Mouse (Mus musculus) heart, adult 2 months (tissue): Measurements from ENCODE around the gene Klk4. TPM values are rescaled to one million over a fixed set of nuclear protein-coding genes. Genes with fewer than 3 reads are reported as not detected.

ENCODE experiments used
- DNase-seq, 2 experiments: peaks; one replicate each; pipeline ENCODE4 v3.0.0; 2021
- H3K27ac ChIP-seq: fragments of 200-600 bp; 2 replicates; pipeline ENCODE4 v1.8.1; 2022
- H3K27me3 ChIP-seq: fragments of 200-500 bp; 2 replicates; pipeline ENCODE4 v1.6.1; 2012; ENCODE audit warnings: mild to moderate bottlenecking, low read length, inconsistent platforms, mixed read lengths; ENCODE audit not compliant: control insufficient read depth, insufficient read depth
- H3K36me3 ChIP-seq: fragments of 200-500 bp; 2 replicates; pipeline ENCODE4 v1.6.1; 2012; ENCODE audit warnings: low read length, inconsistent platforms; ENCODE audit not compliant: control insufficient read depth, insufficient read depth
- H3K4me1 ChIP-seq: fragments of 200-500 bp; 2 replicates; pipeline ENCODE4 v1.6.1; 2011; ENCODE audit warnings: low read length; ENCODE audit not compliant: control insufficient read depth, insufficient read depth
- H3K4me3 ChIP-seq: fragments of 200-600 bp; 2 replicates; pipeline ENCODE4 v1.8.1; 2022
- H3K79me2 ChIP-seq: fragments of 200-500 bp; replicated peaks from 2 replicates; pipeline ENCODE4 v1.6.1; 2012; ENCODE audit warnings: mild to moderate bottlenecking, inconsistent platforms, low read length, moderate library complexity, mixed read lengths; ENCODE audit not compliant: control insufficient read depth, insufficient read depth
- H3K9ac ChIP-seq: fragments of 200-500 bp; 2 replicates; pipeline ENCODE4 v1.6.1; 2012; ENCODE audit warnings: low read depth, mild to moderate bottlenecking, control low read depth, inconsistent platforms, low read length, mixed read lengths
- CTCF ChIP-seq: fragments of 200-600 bp; IDR thresholded peaks from 2 replicates; pipeline ENCODE4 v1.8.1; 2022; ENCODE audit warnings: antibody characterized with exemption, mild to moderate bottlenecking, moderate library complexity
- EP300 ChIP-seq: fragments of 200-500 bp; IDR thresholded peaks from 2 replicates; pipeline ENCODE4 v1.6.1; 2011; ENCODE audit warnings: low read depth, low read length, control low read depth; ENCODE audit not compliant: insufficient read depth
- POLR2A ChIP-seq: fragments of 200-500 bp; IDR thresholded peaks from 2 replicates; pipeline ENCODE4 v1.6.1; 2011; ENCODE audit warnings: mild to moderate bottlenecking, low read depth, low read length, control low read depth; ENCODE audit not compliant: insufficient read depth
- WGBS: fragments of 180-500 bp; shearing (Covaris S2); methylation state at CpG from one replicate; pipeline ENCODE4 v1.1.7; 2018; 5-methylcytosine and 5-hydroxymethylcytosine counted together
- intact Hi-C: fragments of 180-260 bp; cut with DNase I; formaldehyde crosslinking; loops from one replicate; pipeline ENCODE4 v1.15.1; 2025
- long read RNA-seq: library from polyadenylated mRNA; stranded (forward); transcript quantifications from one replicate; pipeline ENCODE4 v2.0.0, GENCODE M21; 2021
- polyA plus RNA-seq: library from polyadenylated mRNA; depleted of rRNA; stranded (reverse); fragments of >200 nt; gene quantifications from 2 replicates; pipeline ENCODE4 v1.2.3, GENCODE M21; 2012; rRNA removed
- total RNA-seq, 2 experiments: library from RNA; stranded (reverse); gene quantifications; 2 replicates each; pipeline ENCODE4 v1.2.3; 2021

Gene Klk4
- not detected for total RNA-seq
- not detected in 2 replicates for polyA plus RNA-seq
- long read RNA-seq = 0 reads

DNA sequence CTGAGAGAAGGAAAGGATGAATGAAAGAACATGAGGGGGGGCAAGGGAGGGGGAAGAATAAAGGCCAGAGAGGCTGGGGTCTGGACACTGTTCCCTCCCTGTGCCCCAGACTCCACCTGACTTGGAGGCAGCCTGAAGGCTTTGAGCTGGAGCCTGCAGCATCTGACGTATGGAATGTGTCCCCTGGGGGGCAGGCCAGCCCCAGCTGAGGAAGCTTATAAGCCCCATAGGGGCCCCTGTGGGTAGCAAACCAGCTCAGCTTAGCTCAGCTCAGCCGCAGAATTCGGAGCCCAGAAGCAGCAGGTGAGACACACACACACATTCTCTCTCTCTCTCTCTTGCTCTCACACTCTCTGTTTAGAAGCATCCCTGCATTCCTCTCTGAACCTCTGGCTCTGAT lies at the start of gene Klk4:
Gene Klk4 (plus strand): TSS at position 249 of the 400 bp plus-strand sequence.
- Histone ChIP-seq H3K27ac (no peak within 1 kb of the TSS), H3K4me1 (no peaks in the 10 kb centered on the region), H3K4me3 (no peak within 1 kb of the TSS), H3K9ac (no peak within 1 kb of the TSS), H3K36me3 (no peaks in the 10 kb centered on the region), H3K79me2 (no peaks in the 10 kb centered on the region), H3K27me3 (no peaks in the 10 kb centered on the region)
- no peak for DNase-seq
- 5% methylated on average over 3 of the region's 3 CpGs for WGBS
- intact Hi-C loops = no loop called here
- TF ChIP-seq POLR2A (no peak), CTCF (no peak), EP300 (no peak)

DNA sequence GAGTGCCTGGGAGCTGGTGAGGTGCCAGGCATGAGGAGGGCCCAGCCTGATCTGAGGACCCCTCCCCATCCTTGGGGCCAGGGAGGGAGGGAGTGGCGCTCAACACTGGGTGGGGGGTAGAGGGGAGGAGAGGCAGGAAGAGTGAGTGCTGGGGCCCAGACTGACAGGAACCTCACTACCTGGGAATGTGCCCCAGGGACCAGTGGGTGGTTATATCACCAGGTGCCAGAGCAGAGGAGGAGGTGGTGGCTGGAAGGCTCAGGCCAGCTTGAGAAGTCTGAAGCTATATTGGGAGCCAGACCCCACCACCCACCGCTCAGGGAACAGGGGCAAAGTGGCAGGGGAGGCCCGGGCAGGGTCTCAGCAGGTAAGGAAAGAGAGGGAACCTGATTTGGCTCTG lies 39.3 kb upstream of the Klk4 start, which contains the start of gene Klk5:
Gene Klk5 (plus strand): TSS at position 271 of the 400 bp plus-strand sequence.
- Histone ChIP-seq H3K27ac (no peak within 1 kb of the TSS), H3K27me3 (no peaks in the 10 kb centered on the region), H3K79me2 (no peaks in the 10 kb centered on the region), H3K36me3 (no peaks in the 10 kb centered on the region), H3K4me1 (no peaks in the 10 kb centered on the region), H3K9ac (no peak within 1 kb of the TSS), H3K4me3 (no peak within 1 kb of the TSS)
- TF ChIP-seq CTCF = no peak
- TF ChIP-seq EP300 = no peak
- no peak for TF ChIP-seq POLR2A
- DNase-seq = no peak
- 48% methylated on average over 3 of the region's 3 CpGs for WGBS
- intact Hi-C loops = no loop called here

DNA sequence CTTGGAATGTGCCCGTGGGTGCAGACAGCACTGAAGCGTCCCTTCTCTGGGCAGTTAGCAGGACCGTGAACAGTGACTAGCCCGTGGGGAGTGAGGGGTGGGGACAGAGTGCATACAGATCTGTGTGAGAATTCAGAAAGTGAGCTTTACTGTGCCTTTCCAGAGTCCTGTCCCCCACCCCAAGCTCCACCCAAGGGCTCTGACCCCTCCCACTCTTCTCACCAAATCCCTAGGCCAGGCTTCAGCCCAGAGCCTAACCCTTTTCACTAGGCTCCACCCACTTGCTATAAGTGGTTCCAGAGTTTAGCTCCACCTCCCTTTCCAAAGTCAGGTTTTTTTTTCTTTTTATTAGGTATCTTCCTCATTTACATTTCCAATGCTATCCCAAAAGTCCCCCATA lies 37.2 kb upstream of the Klk4 start:
- 72% methylated on average over 4 of the region's 4 CpGs for WGBS
- H3K4me3 ChIP-seq = no peak overlapping the region
- no peaks in the 10 kb centered on the region for H3K4me1 ChIP-seq
- no peak overlapping the region for H3K9ac ChIP-seq
- H3K27me3 ChIP-seq = no peaks in the 10 kb centered on the region
- intact Hi-C loops = no loop called here
- no peaks in the 10 kb centered on the region for H3K36me3 ChIP-seq
- no peak overlapping the region for H3K27ac ChIP-seq
- TF ChIP-seq POLR2A = no peak
- no peak for TF ChIP-seq EP300
- no peak for TF ChIP-seq CTCF
- no peak for DNase-seq
- no peaks in the 10 kb centered on the region for H3K79me2 ChIP-seq

DNA sequence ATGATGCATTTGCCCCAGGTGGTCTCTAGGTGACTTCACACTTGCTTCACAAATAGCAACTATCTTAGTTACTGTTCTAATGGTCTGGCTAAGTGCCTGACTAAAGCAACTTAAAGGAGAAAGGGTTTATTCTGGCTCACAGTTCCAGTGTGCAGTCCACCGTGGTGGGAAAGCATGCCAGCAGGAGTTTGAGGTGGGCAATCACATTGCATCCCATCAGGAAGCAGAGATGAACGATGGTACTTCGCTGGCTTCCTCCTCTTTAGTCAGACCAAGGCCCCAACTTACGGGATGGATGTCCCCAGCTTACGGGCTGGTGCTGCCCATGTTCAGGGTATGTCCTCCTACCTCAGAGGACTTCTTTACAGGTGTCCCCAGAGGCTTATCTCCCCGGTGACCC lies 29.3 kb upstream of the Klk4 start:
- no peak for TF ChIP-seq CTCF
- no peak for TF ChIP-seq POLR2A
- no peak for TF ChIP-seq EP300
- no peaks in the 10 kb centered on the region for H3K36me3 ChIP-seq
- no peaks in the 10 kb centered on the region for H3K4me1 ChIP-seq
- no peak for DNase-seq
- no peaks in the 10 kb centered on the region for H3K79me2 ChIP-seq
- H3K4me3 ChIP-seq = no peak overlapping the region
- WGBS = 83% methylated on average over 6 of the region's 6 CpGs
- H3K9ac ChIP-seq = no peak overlapping the region
- H3K27me3 ChIP-seq = no peaks in the 10 kb centered on the region
- intact Hi-C loops = no loop called here
- H3K27ac ChIP-seq = no peak overlapping the region

DNA sequence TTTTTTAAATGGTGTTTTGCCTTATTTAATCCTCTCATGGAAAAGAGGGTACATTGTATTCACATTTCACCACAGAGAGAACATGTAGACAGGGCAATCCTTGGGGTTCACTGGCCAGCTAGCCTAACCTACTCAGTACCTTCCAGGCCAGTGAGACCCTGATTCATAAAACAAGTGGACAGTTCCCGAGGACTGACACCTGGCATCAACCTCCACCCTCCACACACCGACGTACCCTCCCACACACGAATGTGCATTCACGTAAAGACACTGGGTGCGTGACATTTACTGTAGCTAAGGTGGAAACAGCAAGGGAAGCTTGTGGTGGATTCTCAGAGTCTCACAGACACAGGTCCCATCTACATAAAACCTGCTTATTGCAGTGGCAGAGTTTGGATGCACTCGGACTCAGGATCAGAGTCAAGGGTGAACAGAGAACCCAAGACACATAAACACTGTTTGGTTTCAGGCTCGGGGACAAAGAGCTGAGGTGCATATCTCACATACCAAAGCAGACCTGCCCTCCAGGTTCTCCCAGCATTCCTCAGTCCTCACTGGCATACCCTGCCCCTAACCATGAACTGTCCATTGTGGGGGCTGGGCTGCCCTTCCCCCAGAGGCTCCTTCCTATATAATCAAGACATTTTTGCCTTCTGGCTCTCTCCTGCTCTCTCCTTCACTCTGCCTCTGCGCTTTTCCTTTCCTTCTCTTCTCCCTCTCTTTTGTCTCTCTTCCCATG lies 26.1 kb upstream of the Klk4 start:
- 72% methylated on average over 9 of the region's 9 CpGs for WGBS
- no peak for DNase-seq
- H3K27ac ChIP-seq = no peak overlapping the region
- no peaks in the 10 kb centered on the region for H3K36me3 ChIP-seq
- no peaks in the 10 kb centered on the region for H3K27me3 ChIP-seq
- intact Hi-C loops = no loop called here
- H3K4me3 ChIP-seq = no peak overlapping the region
- TF ChIP-seq EP300 (no peak), POLR2A (no peak), CTCF (no peak)
- no peak overlapping the region for H3K9ac ChIP-seq
- H3K79me2 ChIP-seq = no peaks in the 10 kb centered on the region
- no peaks in the 10 kb centered on the region for H3K4me1 ChIP-seq

DNA sequence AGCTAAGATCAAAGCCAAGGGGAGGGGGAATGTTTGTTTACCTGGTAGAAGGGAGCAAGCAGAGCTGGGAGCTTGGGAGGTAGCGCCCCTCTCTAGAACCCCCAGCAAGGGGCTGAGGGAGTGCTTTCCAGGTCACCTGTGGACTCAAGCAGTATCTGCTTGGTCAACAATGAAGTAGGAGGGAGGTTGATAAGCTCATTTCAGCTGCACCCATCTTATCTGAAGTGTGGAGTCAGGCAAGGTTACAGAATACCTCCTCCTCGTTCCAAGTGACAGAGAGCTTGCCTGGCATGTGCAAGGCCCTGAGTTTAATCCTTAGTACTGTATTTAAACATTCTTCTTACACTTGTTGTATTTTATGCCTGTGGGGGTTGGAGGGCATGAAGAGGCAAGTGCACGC lies 25.3 kb upstream of the Klk4 start:
- 54% methylated on average over 3 of the region's 3 CpGs for WGBS

More for the DNA sequence above, 25.3 kb upstream of the Klk4 start:
- DNase-seq = no peak
- Histone ChIP-seq H3K4me1 (no peaks in the 10 kb centered on the region), H3K27ac (no peak overlapping the region), H3K27me3 (no peaks in the 10 kb centered on the region), H3K4me3 (no peak overlapping the region), H3K36me3 (no peaks in the 10 kb centered on the region), H3K9ac (no peak overlapping the region), H3K79me2 (no peaks in the 10 kb centered on the region)
- intact Hi-C loops = no loop called here
- TF ChIP-seq POLR2A (no peak), EP300 (no peak), CTCF (no peak)
